Mouse (Mus musculus): ENCODE measurements around the gene Mtss1l.

Mtss1l gene

GRCm38 (mm10) chr8:110706288-110706870 is 14.9 kb upstream of the Mtss1l start:
- DNase-seq (ENCODE audit: low read depth, low spot score): no peak

GRCm38 (mm10) chr8:110708429-110708828 is 12.8 kb upstream of the Mtss1l start:
- no peak for DNase-seq (ENCODE audit: low read depth, low spot score)

GRCm38 (mm10) chr8:110710593-110710992 is 10.7 kb upstream of the Mtss1l start:
- DNase-seq (ENCODE audit: low read depth, low spot score): no peak

GRCm38 (mm10) chr8:110711271-110711934 is 9.9 kb upstream of the Mtss1l start:
- no peak for DNase-seq (ENCODE audit: low read depth, low spot score)

GRCm38 (mm10) chr8:110713073-110713472 is 8.2 kb upstream of the Mtss1l start:
- no peak for DNase-seq (ENCODE audit: low read depth, low spot score)

- no peak for DNase-seq (ENCODE audit: low read depth, low spot score)
Observed at GRCm38 (mm10) chr8:110714827-110715519, 6.3 kb upstream of the Mtss1l start.

- DNase-seq (ENCODE audit: low read depth, low spot score): peak; percentile 99
Observed at GRCm38 (mm10) chr8:110716075-110716474, 5.2 kb upstream of the Mtss1l start.

GRCm38 (mm10) chr8:110717131-110717530 is 4.1 kb upstream of the Mtss1l start:
- DNase-seq (ENCODE audit: low read depth, low spot score): no peak

- peak; percentile 40 for DNase-seq (ENCODE audit: low read depth, low spot score)
Observed at GRCm38 (mm10) chr8:110718209-110718968, 2.9 kb upstream of the Mtss1l start.

- no peak for DNase-seq (ENCODE audit: low read depth, low spot score)
Observed at GRCm38 (mm10) chr8:110718969-110719670, 2.2 kb upstream of the Mtss1l start.

GRCm38 (mm10) chr8:110719898-110720653 is 1.2 kb upstream of the Mtss1l start:
- DNase-seq (ENCODE audit: low read depth, low spot score): no peak

GRCm38 (mm10) chr8:110721606-110722413 is 534 bp downstream of the Mtss1l start:
- DNase-seq (ENCODE audit: low read depth, low spot score): no peak

- DNase-seq (ENCODE audit: low read depth, low spot score): no peak
Observed at GRCm38 (mm10) chr8:110722414-110723011, 1.2 kb downstream of the Mtss1l start.

- DNase-seq (ENCODE audit: low read depth, low spot score): no peak
Observed at GRCm38 (mm10) chr8:110724493-110724892, 3.2 kb downstream of the Mtss1l start.

- no peak for DNase-seq (ENCODE audit: low read depth, low spot score)
Observed at GRCm38 (mm10) chr8:110725084-110725838, 4.0 kb downstream of the Mtss1l start.

GRCm38 (mm10) chr8:110726893-110727292 is 5.6 kb downstream of the Mtss1l start:
- DNase-seq (ENCODE audit: low read depth, low spot score): no peak

- DNase-seq (ENCODE audit: low read depth, low spot score): no peak
Observed at GRCm38 (mm10) chr8:110731346-110731859, 10.1 kb downstream of the Mtss1l start.

GRCm38 (mm10) chr8:110733036-110733435 is 11.8 kb downstream of the Mtss1l start:
- no peak for DNase-seq (ENCODE audit: low read depth, low spot score)
